Mouse (Mus musculus) kidney, adult 2 months (tissue): ENCODE results near the gene Clic4.

Source experiments
- CTCF ChIP-seq: fragments of 200-500 bp; conservative IDR thresholded peaks from 2 replicates; pipeline ENCODE4 v1.5.1; 2011; ENCODE audit warnings: low read depth, mild to moderate bottlenecking, control low read depth, low read length, moderate library complexity, mixed read lengths; ENCODE audit not compliant: insufficient read depth, insufficient read length
- POLR2A ChIP-seq: fragments of 200-500 bp; IDR thresholded peaks from one replicate; pipeline ENCODE4 v1.6.1; 2011; ENCODE audit warnings: low read depth, low read length, control low read depth

GRCm38 (mm10) chr4:135235546-135235945 is 37.1 kb downstream of the Clic4 start:
- TF ChIP-seq CTCF (no peak), POLR2A (no peak)
